ENCODE assay signal across 10 mouse cellular contexts in the genomic region with DNA sequence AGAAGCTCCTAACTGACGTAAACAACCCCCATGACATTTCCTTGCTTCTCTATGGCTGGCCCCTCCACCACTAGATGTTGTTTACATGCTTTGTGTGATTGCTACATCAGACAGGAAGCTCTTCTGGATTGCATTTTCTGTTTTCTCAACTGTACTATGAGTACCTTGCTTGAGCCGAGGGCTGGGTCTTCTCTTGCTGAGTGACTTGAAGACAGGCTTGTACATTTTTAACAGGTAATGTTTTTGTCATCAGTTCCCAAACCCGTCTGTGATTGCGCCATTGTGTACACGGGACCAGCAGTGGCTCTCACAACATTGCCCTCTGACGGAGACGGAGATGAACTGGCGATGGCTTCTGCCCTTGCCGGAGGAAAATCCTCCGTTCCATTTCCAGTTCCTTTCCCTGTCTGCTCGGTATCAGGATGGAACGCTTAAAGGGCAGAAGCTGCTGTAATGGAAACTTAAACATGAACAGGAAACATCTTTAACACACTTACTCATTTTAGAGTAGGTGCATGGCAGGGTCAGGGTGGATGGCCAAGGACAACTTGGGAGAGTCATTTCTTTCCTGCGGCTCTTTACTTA.
DNase-seq lines count a peak whose midpoint lies in the region; ATAC-seq and TF ChIP-seq lines count a peak whose summit lies in the region.
"Had no signal": no experiment of that assay in that cellular context is flagged by ENCODE, and none has a peak within 500 bp of the region (broad histone marks: within the 10 kb centered on the region; RNA-seq: fewer than 3 reads in every experiment).

No protein-coding gene starts in this region.

- no peak overlapping the region for H3K9ac ChIP-seq in heart, postnatal 0 days (replicated peaks; ENCODE audit: low read depth, low read length)
- H3K9ac ChIP-seq in liver, embryonic 15.5 days, result no peak overlapping the region
- H3K9ac ChIP-seq in hindbrain, postnatal 0 days (replicated peaks; ENCODE audit: low read length), result no peak overlapping the region

- ATAC-seq in heart, postnatal 0 days (ENCODE audit: insufficient read depth, low read depth), result no peak; the same call in 1 of the 2 replicates
- ATAC-seq in liver, embryonic 15.5 days (ENCODE audit: insufficient read depth), result peak; percentile 42
- no peak for ATAC-seq in erythroblast, adult 5-6 weeks (replicated peaks; ENCODE audit: low FRiP score, poor library complexity, severe bottlenecking)
- no peak for ATAC-seq in hindbrain, postnatal 0 days

- H3K4me1 ChIP-seq in heart, postnatal 0 days (ENCODE audit: control insufficient read depth, insufficient read depth), result 0 out of 2 replicates have a peak, but pooled peaks cover 13% of the 10 kb centered on the region
- H3K4me1 ChIP-seq in liver, embryonic 15.5 days (replicated peaks), result peaks cover 16% of the 10 kb centered on the region
- no peaks in the 10 kb centered on the region for H3K4me1 ChIP-seq in hindbrain, postnatal 0 days (ENCODE audit: insufficient read depth, low read length)

- H3K36me3 ChIP-seq in heart, postnatal 0 days (replicated peaks; ENCODE audit: control insufficient read depth, insufficient read depth, low read length), result no peaks in the 10 kb centered on the region
- H3K36me3 ChIP-seq in liver, embryonic 15.5 days (replicated peaks), result no peaks in the 10 kb centered on the region
- H3K36me3 ChIP-seq in hindbrain, postnatal 0 days (ENCODE audit: insufficient read depth, low read length), result no peaks in the 10 kb centered on the region

- H3K9me3 ChIP-seq in heart, postnatal 0 days (replicated peaks; ENCODE audit: control insufficient read depth, low read length), result no peaks in the 10 kb centered on the region
- no peaks in the 10 kb centered on the region for H3K9me3 ChIP-seq in liver, embryonic 15.5 days (replicated peaks)
- no peaks in the 10 kb centered on the region for H3K9me3 ChIP-seq in hindbrain, postnatal 0 days (ENCODE audit: low read length)

- no peak for TF ChIP-seq EP300 in heart, postnatal 0 days (IDR thresholded peaks at IDR 0.05; ENCODE audit: low read depth)

- H3K4me2 ChIP-seq in heart, postnatal 0 days (ENCODE audit: low read depth, low read length), result peak overlapping the region; percentile 13; the same call in 1 of the 2 replicates
- H3K4me2 ChIP-seq in liver, embryonic 15.5 days, result peak overlapping the region; percentile 38
- H3K4me2 ChIP-seq in hindbrain, postnatal 0 days (ENCODE audit: low read depth, low read length), result no peak overlapping the region

- peak overlapping the region; percentile 23; the same call in 1 of the 2 replicates for H3K27ac ChIP-seq in heart, postnatal 0 days (ENCODE audit: low read depth)
- peak overlapping the region; percentile 59 for H3K27ac ChIP-seq in liver, embryonic 15.5 days (replicated peaks)
- no peak overlapping the region for H3K27ac ChIP-seq in hindbrain, postnatal 0 days

- H3K27me3 ChIP-seq in heart, postnatal 0 days (ENCODE audit: control insufficient read depth, insufficient read depth, low read length), result no peaks in the 10 kb centered on the region
- no peaks in the 10 kb centered on the region for H3K27me3 ChIP-seq in liver, embryonic 15.5 days
- H3K27me3 ChIP-seq in hindbrain, postnatal 0 days (ENCODE audit: insufficient read depth, low read length), result no peaks in the 10 kb centered on the region

- WGBS in heart, postnatal 0 days, result 63% methylated on average over 13 of the region's 13 CpGs
- WGBS in liver, embryonic 15.5 days (ENCODE audit: insufficient replicate concordance), result 58% methylated on average over 13 of the region's 13 CpGs
- WGBS in hindbrain, postnatal 0 days, result 87% methylated on average over 13 of the region's 13 CpGs

- DNase-seq in thymus, postnatal 14 days, result peak; percentile 11
- no peak for DNase-seq in thymus, postnatal 25 days
- DNase-seq in heart, postnatal 0 days (ENCODE audit: low spot score), result peak; percentile 55
- DNase-seq in urinary bladder, postnatal 10 days (ENCODE audit: low spot score), result no peak
- DNase-seq in left cerebral cortex, adult 9 months (ENCODE audit: low spot score in 2 of 2), result no peak
- DNase-seq in hindbrain, postnatal 0 days (ENCODE audit: low spot score), result no peak
- DNase-seq: cerebellum, adult 11-12 months; gastrocnemius, postnatal 36 days had no signal

- TF ChIP-seq CTCF in heart, postnatal 0 days (IDR thresholded peaks at IDR 0.05; ENCODE audit: low read depth), result peak; percentile 23; the same call in 1 of the 2 replicates
- TF ChIP-seq CTCF in hindbrain, postnatal 0 days (IDR thresholded peaks at IDR 0.05; ENCODE audit: low read depth), result no peak

- H3K4me3 ChIP-seq in heart, postnatal 0 days (ENCODE audit: low read depth, low read length), result no peak overlapping the region
- H3K4me3 ChIP-seq in liver, embryonic 15.5 days (replicated peaks), result 0 out of 2 replicates have a peak overlapping the region, but pooled peaks have one; percentile 12
- H3K4me3 ChIP-seq in hindbrain, postnatal 0 days (ENCODE audit: low read length), result no peak overlapping the region

Comparison
In these comparisons a context has a peak if more than half of its experiments do, and no peak if none do; other contexts are left out.
1. DNase-seq: peak in thymus, postnatal 14 days (single experiment) and heart, postnatal 0 days (single experiment); none in thymus, postnatal 25 days (single experiment), urinary bladder, postnatal 10 days (single experiment), left cerebral cortex, adult 9 months (0 of 2) and hindbrain, postnatal 0 days (single experiment).